Mouse (Mus musculus): ENCODE measurements around the gene Usp34. TPM values are rescaled to one million over a fixed set of nuclear protein-coding genes. Genes with fewer than 3 reads are reported as not detected.
"Not testable (repeated sequence)": the region's sequence is repeated elsewhere in the genome, so short reads cannot be mapped to it uniquely, and the experiment has no call there.

Gene Usp34
- polyA plus RNA-seq, 2 experiments, result 36.7 to 42.9 TPM

DNA sequence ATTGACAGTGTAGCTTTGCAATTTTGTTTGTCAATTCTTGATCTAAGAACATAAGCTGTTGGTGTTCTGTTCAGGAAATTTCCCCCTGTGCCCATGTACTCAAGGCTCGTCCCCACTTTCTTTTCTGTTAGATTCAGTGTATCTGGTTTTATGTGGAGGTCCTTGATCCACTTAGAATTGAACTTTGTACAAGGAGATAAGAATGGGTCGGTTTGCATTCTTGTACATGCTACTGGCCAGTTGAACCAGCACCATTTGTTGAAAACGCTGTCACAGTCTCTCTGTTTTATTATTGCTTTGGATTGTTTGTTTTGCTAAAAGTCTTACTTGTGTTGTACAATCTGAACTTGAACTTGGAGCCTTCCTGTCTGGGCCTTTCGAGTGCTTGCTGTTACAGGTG lies 89.9 kb downstream of the Usp34 start:
- no peak for TF ChIP-seq POLR2A (IDR thresholded peaks at IDR 0.05; ENCODE audit: borderline replicate concordance, extremely low read depth, insufficient read depth, insufficient read length)
- Histone ChIP-seq H3K27ac (replicated peaks; ENCODE audit: low read depth, low read length) (no peak overlapping the region), H3K4me3 (replicated peaks; ENCODE audit: low read length) (no peak overlapping the region), H3K4me1 (ENCODE audit: control insufficient read depth, insufficient read depth, low read length) (no peaks in the 10 kb centered on the region), H3K9ac (ENCODE audit: low read depth, low read length, severe bottlenecking) (no peak overlapping the region), H3K36me3 (ENCODE audit: control insufficient read depth, insufficient read depth, low read length) (peaks cover 63% of the 10 kb centered on the region), H3K4me2 (replicated peaks; ENCODE audit: low read depth, low read length, severe bottlenecking) (no peak overlapping the region), H3K9me3 (ENCODE audit: control insufficient read depth, low read length) (no peaks in the 10 kb centered on the region), H3K27me3 (ENCODE audit: control insufficient read depth, insufficient read depth, low read length) (no peaks in the 10 kb centered on the region)
- ATAC-seq (ENCODE audit: low FRiP score, low read depth), result no peak
- no peak for DNase-seq (ENCODE audit: low spot score)
- 91% methylated on average over 4 of the region's 4 CpGs for whole genome bisulfite sequencing

GRCm38 (mm10) chr11:23400978-23401776 lies 94.5 kb downstream of the Usp34 start:
- Histone ChIP-seq H3K27me3 (ENCODE audit: control insufficient read depth, insufficient read depth, low read length) (no peaks in the 10 kb centered on the region), H3K27ac (replicated peaks; ENCODE audit: low read depth, low read length) (no peak overlapping the region), H3K36me3 (ENCODE audit: control insufficient read depth, insufficient read depth, low read length) (peaks cover 63% of the 10 kb centered on the region), H3K9me3 (ENCODE audit: control insufficient read depth, low read length) (no peaks in the 10 kb centered on the region), H3K4me2 (replicated peaks; ENCODE audit: low read depth, low read length, severe bottlenecking) (no peak overlapping the region), H3K4me3 (replicated peaks; ENCODE audit: low read length) (no peak overlapping the region), H3K4me1 (ENCODE audit: control insufficient read depth, insufficient read depth, low read length) (no peaks in the 10 kb centered on the region), H3K9ac (ENCODE audit: low read depth, low read length, severe bottlenecking) (no peak overlapping the region)
- ATAC-seq (ENCODE audit: low FRiP score, low read depth) (no peak), DNase-seq (ENCODE audit: low spot score) (no peak)
- no peak for TF ChIP-seq POLR2A (IDR thresholded peaks at IDR 0.05; ENCODE audit: borderline replicate concordance, extremely low read depth, insufficient read depth, insufficient read length)
- 81% methylated on average over 12 of the region's 12 CpGs for WGBS

- H3K9me3 ChIP-seq (ENCODE audit: control insufficient read depth, low read length), result no peaks in the 10 kb centered on the region
- ATAC-seq (ENCODE audit: low FRiP score, low read depth) (no peak), DNase-seq (ENCODE audit: low spot score) (no peak)
- no peak overlapping the region for H3K4me3 ChIP-seq (replicated peaks; ENCODE audit: low read length)
- WGBS, result 95% methylated on average over 6 of the region's 6 CpGs
- H3K4me2 ChIP-seq (replicated peaks; ENCODE audit: low read depth, low read length, severe bottlenecking), result no peak overlapping the region
- H3K9ac ChIP-seq (ENCODE audit: low read depth, low read length, severe bottlenecking), result no peak overlapping the region
- no peak for TF ChIP-seq POLR2A (IDR thresholded peaks at IDR 0.05; ENCODE audit: borderline replicate concordance, extremely low read depth, insufficient read depth, insufficient read length)
- no peak overlapping the region for H3K27ac ChIP-seq (replicated peaks; ENCODE audit: low read depth, low read length)
- H3K4me1 ChIP-seq (ENCODE audit: control insufficient read depth, insufficient read depth, low read length), result no peaks in the 10 kb centered on the region
- no peaks in the 10 kb centered on the region for H3K27me3 ChIP-seq (ENCODE audit: control insufficient read depth, insufficient read depth, low read length)
- peaks cover 73% of the 10 kb centered on the region for H3K36me3 ChIP-seq (ENCODE audit: control insufficient read depth, insufficient read depth, low read length)
Observed at GRCm38 (mm10) chr11:23428301-23428700, 121.6 kb downstream of the Usp34 start.

- no peak for ATAC-seq (ENCODE audit: low FRiP score, low read depth)
- no peaks in the 10 kb centered on the region for H3K4me1 ChIP-seq (ENCODE audit: control insufficient read depth, insufficient read depth, low read length)
- no peak overlapping the region for H3K4me3 ChIP-seq (replicated peaks; ENCODE audit: low read length)
- H3K27ac ChIP-seq (replicated peaks; ENCODE audit: low read depth, low read length), result no peak overlapping the region
- H3K36me3 ChIP-seq (ENCODE audit: control insufficient read depth, insufficient read depth, low read length), result peaks cover 80% of the 10 kb centered on the region
- no peaks in the 10 kb centered on the region for H3K27me3 ChIP-seq (ENCODE audit: control insufficient read depth, insufficient read depth, low read length)
- H3K9ac ChIP-seq (ENCODE audit: low read depth, low read length, severe bottlenecking), result no peak overlapping the region
- no peak for DNase-seq (ENCODE audit: low spot score)
- H3K4me2 ChIP-seq (replicated peaks; ENCODE audit: low read depth, low read length, severe bottlenecking), result no peak overlapping the region
- 91% methylated on average over 2 of the region's 2 CpGs for WGBS
- no peak for TF ChIP-seq POLR2A (IDR thresholded peaks at IDR 0.05; ENCODE audit: borderline replicate concordance, extremely low read depth, insufficient read depth, insufficient read length)
- H3K9me3 ChIP-seq (ENCODE audit: control insufficient read depth, low read length), result no peaks in the 10 kb centered on the region
Observed at GRCm38 (mm10) chr11:23430013-23430412, 123.3 kb downstream of the Usp34 start.

GRCm38 (mm10) chr11:23436076-23436475 lies 129.4 kb downstream of the Usp34 start:
- no peaks in the 10 kb centered on the region for H3K27me3 ChIP-seq (ENCODE audit: control insufficient read depth, insufficient read depth, low read length)
- DNase-seq (ENCODE audit: low spot score) (no peak), ATAC-seq (ENCODE audit: low FRiP score, low read depth) (no peak)
- H3K9me3 ChIP-seq (ENCODE audit: control insufficient read depth, low read length), result no peaks in the 10 kb centered on the region
- no peak overlapping the region for H3K27ac ChIP-seq (replicated peaks; ENCODE audit: low read depth, low read length)
- no peak for TF ChIP-seq POLR2A (IDR thresholded peaks at IDR 0.05; ENCODE audit: borderline replicate concordance, extremely low read depth, insufficient read depth, insufficient read length)
- H3K4me1 ChIP-seq (ENCODE audit: control insufficient read depth, insufficient read depth, low read length), result no peaks in the 10 kb centered on the region
- WGBS, result 82% methylated on average over 2 of the region's 2 CpGs
- no peak overlapping the region for H3K9ac ChIP-seq (ENCODE audit: low read depth, low read length, severe bottlenecking)
- peaks cover 83% of the 10 kb centered on the region for H3K36me3 ChIP-seq (ENCODE audit: control insufficient read depth, insufficient read depth, low read length)
- H3K4me3 ChIP-seq (replicated peaks; ENCODE audit: low read length), result no peak overlapping the region
- no peak overlapping the region for H3K4me2 ChIP-seq (replicated peaks; ENCODE audit: low read depth, low read length, severe bottlenecking)

DNA sequence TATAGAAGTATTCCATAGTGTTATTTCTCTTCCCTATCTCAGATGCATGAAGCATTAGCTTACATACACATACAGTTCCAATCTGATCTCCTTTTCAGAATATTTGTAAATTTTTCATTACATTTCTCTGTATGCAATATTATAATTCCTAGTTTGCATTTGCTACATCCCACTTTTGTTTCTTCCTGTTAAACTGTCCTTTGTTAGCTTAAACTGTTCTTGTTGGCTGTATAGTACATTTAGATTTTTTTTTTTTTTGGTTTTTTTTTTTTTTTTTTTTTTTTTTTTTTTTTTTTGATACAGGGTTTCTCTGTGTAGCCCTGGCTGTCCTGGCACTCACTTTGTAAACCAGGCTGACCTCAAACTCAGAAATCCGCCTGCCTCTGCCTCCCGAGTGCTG lies 159.2 kb downstream of the Usp34 start:
- H3K9ac ChIP-seq (ENCODE audit: low read depth, low read length, severe bottlenecking); DNase-seq (ENCODE audit: low spot score); H3K4me2 ChIP-seq (replicated peaks; ENCODE audit: low read depth, low read length, severe bottlenecking); H3K4me3 ChIP-seq (replicated peaks; ENCODE audit: low read length); H3K27me3 ChIP-seq (ENCODE audit: control insufficient read depth, insufficient read depth, low read length); ATAC-seq (ENCODE audit: low FRiP score, low read depth); H3K9me3 ChIP-seq (ENCODE audit: control insufficient read depth, low read length); H3K27ac ChIP-seq (replicated peaks; ENCODE audit: low read depth, low read length); H3K4me1 ChIP-seq (ENCODE audit: control insufficient read depth, insufficient read depth, low read length): not testable (repeated sequence)
- peaks cover 63% of the 10 kb centered on the region for H3K36me3 ChIP-seq (ENCODE audit: control insufficient read depth, insufficient read depth, low read length)
- 97% methylated on average over 2 of the region's 2 CpGs for WGBS
